24 mouse cellular contexts compared by ENCODE assay signal in the genomic region with DNA sequence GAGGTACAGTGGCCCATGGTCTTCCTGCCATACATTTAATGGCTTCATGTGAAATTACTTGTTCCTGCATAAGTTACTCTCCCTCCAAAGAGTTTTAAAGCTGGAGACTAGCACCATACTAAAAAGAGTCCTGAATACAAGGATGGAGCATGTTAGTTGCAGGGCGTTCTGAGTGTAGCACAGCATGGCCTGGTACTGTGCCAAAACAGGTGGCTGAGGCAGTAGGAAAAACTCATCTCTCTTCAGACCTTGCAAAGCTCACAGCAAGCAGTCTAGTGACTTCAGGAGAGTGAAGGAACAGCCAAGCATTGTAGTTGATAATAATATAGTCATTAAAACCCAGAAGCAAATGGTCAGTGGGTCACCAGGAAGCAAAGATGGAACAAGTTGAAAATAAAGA.
A peak's percentile ranks its signal among the peaks of the same experiment; 100 is the strongest.
DNase-seq lines count a peak whose midpoint lies in the region; ATAC-seq and TF ChIP-seq lines count a peak whose summit lies in the region.
"Had no signal": no experiment of that assay in that cellular context is flagged by ENCODE, and none has a peak within 500 bp of the region (broad histone marks: within the 10 kb centered on the region; RNA-seq: fewer than 3 reads in every experiment).

No protein-coding gene starts in this region.

- H3K4me1 ChIP-seq in hindbrain, postnatal 0 days (ENCODE audit: insufficient read depth, low read length) = no peaks in the 10 kb centered on the region
- H3K4me1 ChIP-seq in hindbrain, embryonic 12.5 days = no peaks in the 10 kb centered on the region
- H3K4me1 ChIP-seq in stomach, postnatal 0 days (replicated peaks; ENCODE audit: control insufficient read depth, insufficient read depth) = no peaks in the 10 kb centered on the region
- H3K4me1 ChIP-seq: intestine, embryonic 15.5 days; limb, embryonic 10.5 days; liver, embryonic 15.5 days; lung, embryonic 15.5 days had no signal

- peak overlapping the region; percentile 42 for H3K4me2 ChIP-seq in hindbrain, postnatal 0 days (ENCODE audit: low read depth, low read length)
- H3K4me2 ChIP-seq in hindbrain, embryonic 12.5 days (replicated peaks) = no peak overlapping the region
- H3K4me2 ChIP-seq in stomach, postnatal 0 days (replicated peaks; ENCODE audit: low read depth) = peak overlapping the region; percentile 20; the same call in 1 of the 2 replicates
- H3K4me2 ChIP-seq: heart, embryonic 11.5 days; intestine, embryonic 15.5 days; liver, embryonic 15.5 days; lung, embryonic 15.5 days had no signal

- no peak overlapping the region for H3K9ac ChIP-seq in hindbrain, postnatal 0 days (replicated peaks; ENCODE audit: low read length)
- H3K9ac ChIP-seq in hindbrain, embryonic 12.5 days = no peak overlapping the region
- no peak overlapping the region for H3K9ac ChIP-seq in stomach, postnatal 0 days (ENCODE audit: low read length)
- H3K9ac ChIP-seq: hindbrain, embryonic 14.5 days; intestine, embryonic 15.5 days; liver, embryonic 15.5 days; lung, embryonic 15.5 days had no signal

- no peak for TF ChIP-seq EP300 in stomach, postnatal 0 days (optimal IDR thresholded peaks at IDR 0.05)

- H3K27me3 ChIP-seq in hindbrain, postnatal 0 days (ENCODE audit: insufficient read depth, low read length) = no peaks in the 10 kb centered on the region
- H3K27me3 ChIP-seq in hindbrain, embryonic 12.5 days = no peaks in the 10 kb centered on the region
- H3K27me3 ChIP-seq in stomach, postnatal 0 days (ENCODE audit: control insufficient read depth, insufficient read depth, low read length) = no peaks in the 10 kb centered on the region
- H3K27me3 ChIP-seq: intestine, embryonic 15.5 days; liver, embryonic 15.5 days; lung, embryonic 15.5 days had no signal

- no peaks in the 10 kb centered on the region for H3K9me3 ChIP-seq in hindbrain, postnatal 0 days (ENCODE audit: low read length)
- no peaks in the 10 kb centered on the region for H3K9me3 ChIP-seq in hindbrain, embryonic 12.5 days (replicated peaks)
- no peaks in the 10 kb centered on the region for H3K9me3 ChIP-seq in stomach, postnatal 0 days (ENCODE audit: control insufficient read depth, low read length)
- H3K9me3 ChIP-seq: intestine, embryonic 15.5 days; limb, embryonic 10.5 days; liver, embryonic 15.5 days; lung, embryonic 15.5 days had no signal

- no peak; the same call in 1 of the 2 replicates for ATAC-seq in cerebellum, adult (ENCODE audit: insufficient number of reproducible peaks, low FRiP score, low TSS enrichment)
- ATAC-seq in hindbrain, postnatal 0 days = no peak
- ATAC-seq in hindbrain, embryonic 12.5 days (ENCODE audit: low FRiP score) = no peak
- ATAC-seq in stomach, postnatal 0 days (ENCODE audit: low FRiP score, low TSS enrichment) = no peak
- ATAC-seq: CD4-positive, CD25-positive, alpha-beta regulatory T cell, adult 4 months; intestine, embryonic 15.5 days had no signal

- no peaks in the 10 kb centered on the region for H3K36me3 ChIP-seq in hindbrain, postnatal 0 days (ENCODE audit: insufficient read depth, low read length)
- no peaks in the 10 kb centered on the region for H3K36me3 ChIP-seq in hindbrain, embryonic 12.5 days
- no peaks in the 10 kb centered on the region for H3K36me3 ChIP-seq in stomach, postnatal 0 days (ENCODE audit: control insufficient read depth, insufficient read depth, low read length)
- H3K36me3 ChIP-seq: intestine, embryonic 15.5 days; limb, embryonic 10.5 days; liver, embryonic 15.5 days; lung, embryonic 15.5 days had no signal

- no peak overlapping the region for H3K4me3 ChIP-seq in hindbrain, postnatal 0 days (ENCODE audit: low read length)
- H3K4me3 ChIP-seq in hindbrain, embryonic 12.5 days = no peak overlapping the region
- H3K4me3 ChIP-seq in stomach, postnatal 0 days (ENCODE audit: low read depth, low read length) = no peak overlapping the region
- H3K4me3 ChIP-seq: intestine, embryonic 15.5 days; limb, embryonic 10.5 days; liver, embryonic 15.5 days; lung, embryonic 15.5 days had no signal

- DNase-seq in cerebellum, postnatal 14 days = peak; percentile 53 to 67
- peak; percentile 24 for DNase-seq in hindbrain, postnatal 0 days (ENCODE audit: low spot score)
- peak; percentile 7 for DNase-seq in right cerebral cortex, postnatal 14 days
- no peak for DNase-seq in right cerebral cortex, adult 2 months (ENCODE audit: low spot score in 2 of 2)
- DNase-seq in stomach, postnatal 0 days (ENCODE audit: low spot score) = peak; percentile 15
- DNase-seq in frontal cortex, postnatal 25 days (ENCODE audit: low spot score in 2 of 2) = no peak
- DNase-seq: adrenal gland, postnatal 36 days; cerebellum, adult 11-12 months; gastrocnemius, postnatal 10 days; heart, adult 11 months; kidney, adult 8-10 months; kidney, postnatal 10 days; liver; lung, postnatal 36 days; right cerebral cortex, adult 18-20 months had no signal

- TF ChIP-seq CTCF in hindbrain, postnatal 0 days (IDR thresholded peaks at IDR 0.05; ENCODE audit: low read depth) = no peak
- no peak for TF ChIP-seq CTCF in stomach, postnatal 0 days (IDR thresholded peaks at IDR 0.05; ENCODE audit: low read depth)

- WGBS in hindbrain, postnatal 0 days = 31% methylated on average over 1 of the region's 1 CpGs
- WGBS in hindbrain, embryonic 12.5 days = 74% methylated on average over 1 of the region's 1 CpGs
- WGBS in stomach, postnatal 0 days = 40% methylated on average over 1 of the region's 1 CpGs

- no peak overlapping the region for H3K27ac ChIP-seq in hindbrain, postnatal 0 days
- H3K27ac ChIP-seq in hindbrain, embryonic 12.5 days = no peak overlapping the region
- H3K27ac ChIP-seq in stomach, postnatal 0 days (replicated peaks) = no peak overlapping the region
- H3K27ac ChIP-seq: intestine, embryonic 15.5 days; limb, embryonic 10.5 days; liver, embryonic 15.5 days; lung, embryonic 15.5 days had no signal

Comparison
In these comparisons a context has a peak if more than half of its experiments do, and no peak if none do; other contexts are left out.
1. DNase-seq: peak in cerebellum, postnatal 14 days (2 of 2), hindbrain, postnatal 0 days (single experiment), right cerebral cortex, postnatal 14 days (single experiment) and stomach, postnatal 0 days (single experiment); none in right cerebral cortex, adult 2 months (0 of 2) and frontal cortex, postnatal 25 days (0 of 2).